Mouse (Mus musculus) cerebellum, postnatal 25 days (tissue): ENCODE data around the gene Tom1l2.

Source experiments
- DNase-seq, 2 experiments: peaks; one replicate each; pipeline ENCODE4 v3.0.0; 2021; ENCODE audit warnings: mixed read lengths in 2 of 2

Tom1l2 gene

GRCm38 (mm10) chr11:60260743-60261142 lies 92.0 kb downstream of the Tom1l2 start:
- DNase-seq: no peak

GRCm38 (mm10) chr11:60257696-60258095 lies 95.0 kb downstream of the Tom1l2 start:
- DNase-seq: no peak

DNA sequence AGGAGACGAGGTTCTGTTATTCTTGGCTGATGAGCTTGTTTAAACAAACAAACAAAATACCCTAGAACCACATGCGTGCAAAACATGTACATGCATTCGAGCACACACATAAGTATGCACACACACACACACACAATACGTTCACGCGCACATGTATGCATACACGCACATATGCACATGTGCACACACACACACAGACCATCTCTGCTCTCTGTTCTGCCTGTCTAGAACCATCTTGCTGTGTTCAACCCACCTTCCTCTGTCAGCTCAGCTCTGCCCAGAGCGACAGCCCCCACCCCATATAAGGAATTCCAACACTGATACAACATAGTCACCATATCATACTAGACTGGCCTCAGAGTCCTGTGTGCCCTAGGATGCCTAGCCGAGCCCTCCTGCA lies 96.0 kb downstream of the Tom1l2 start:
- no peak for DNase-seq

- DNase-seq: peak; percentile 92 to 95
These were observed 96.5 kb downstream of the Tom1l2 start for GRCm38 (mm10) chr11:60256176-60256681.

- DNase-seq: no peak
These were observed 97.1 kb downstream of the Tom1l2 start for GRCm38 (mm10) chr11:60255639-60256038.

GRCm38 (mm10) chr11:60255181-60255580 lies 97.5 kb downstream of the Tom1l2 start:
- no peak for DNase-seq

DNA sequence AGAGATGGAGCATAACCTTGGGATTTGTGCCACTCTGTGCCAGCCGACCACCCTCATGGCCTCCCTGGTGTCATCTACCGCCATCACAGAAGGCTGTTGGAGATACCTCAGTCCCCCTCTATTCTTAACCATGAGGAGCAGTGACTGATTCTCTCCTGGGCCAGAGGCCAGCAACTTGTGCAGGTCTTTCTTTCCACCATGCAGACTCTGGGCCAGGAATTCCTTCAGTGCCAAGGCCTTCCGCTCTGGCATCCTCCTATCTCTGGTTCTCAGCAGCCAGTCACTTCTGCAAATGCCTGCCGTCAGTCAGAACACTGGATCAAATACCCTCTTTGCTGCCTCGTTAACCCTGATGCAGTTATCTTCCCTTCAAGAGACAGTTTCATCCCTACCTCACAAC lies 98.4 kb downstream of the Tom1l2 start:
- DNase-seq: peak; percentile 54 to 66

- no peak for DNase-seq
These were observed 99.2 kb downstream of the Tom1l2 start for GRCm38 (mm10) chr11:60253546-60253945.

DNA sequence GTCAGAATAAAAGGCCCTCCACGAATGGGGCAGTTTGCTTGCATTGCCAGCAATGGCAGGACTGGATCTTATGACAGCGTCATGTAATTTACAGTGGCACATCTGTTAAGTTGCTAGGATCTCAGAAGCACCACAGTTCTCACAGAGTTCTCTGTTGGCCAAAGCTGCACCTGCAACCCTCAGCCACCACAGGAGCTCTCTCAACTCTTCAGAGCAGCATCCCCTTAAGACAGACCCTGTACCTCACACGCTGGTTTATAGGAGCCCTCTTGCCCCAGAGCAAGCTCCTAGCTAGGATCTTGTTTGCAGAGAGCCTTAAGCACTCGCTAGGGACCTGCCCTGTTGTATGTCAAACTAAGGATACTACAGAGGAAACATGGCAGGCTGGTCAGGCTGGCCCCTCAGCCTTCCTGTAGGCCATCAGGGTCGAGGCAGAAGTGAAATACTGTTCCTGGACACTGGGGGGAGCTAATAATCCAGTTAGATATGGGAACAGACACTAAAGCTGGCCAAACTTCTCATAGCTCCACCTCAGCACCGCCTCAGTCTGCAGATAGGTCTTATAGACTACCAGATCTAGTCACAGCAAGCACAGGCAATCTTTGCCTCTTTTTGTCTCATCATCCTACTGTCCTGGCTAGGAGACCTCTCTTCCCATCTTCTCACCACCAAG lies 101.6 kb downstream of the Tom1l2 start:
- DNase-seq: peak; percentile 49 to 73

GRCm38 (mm10) chr11:60249885-60250284 lies 102.8 kb downstream of the Tom1l2 start:
- DNase-seq: no peak

- no peak for DNase-seq
These were observed 103.9 kb downstream of the Tom1l2 start for GRCm38 (mm10) chr11:60248596-60249404.

DNA sequence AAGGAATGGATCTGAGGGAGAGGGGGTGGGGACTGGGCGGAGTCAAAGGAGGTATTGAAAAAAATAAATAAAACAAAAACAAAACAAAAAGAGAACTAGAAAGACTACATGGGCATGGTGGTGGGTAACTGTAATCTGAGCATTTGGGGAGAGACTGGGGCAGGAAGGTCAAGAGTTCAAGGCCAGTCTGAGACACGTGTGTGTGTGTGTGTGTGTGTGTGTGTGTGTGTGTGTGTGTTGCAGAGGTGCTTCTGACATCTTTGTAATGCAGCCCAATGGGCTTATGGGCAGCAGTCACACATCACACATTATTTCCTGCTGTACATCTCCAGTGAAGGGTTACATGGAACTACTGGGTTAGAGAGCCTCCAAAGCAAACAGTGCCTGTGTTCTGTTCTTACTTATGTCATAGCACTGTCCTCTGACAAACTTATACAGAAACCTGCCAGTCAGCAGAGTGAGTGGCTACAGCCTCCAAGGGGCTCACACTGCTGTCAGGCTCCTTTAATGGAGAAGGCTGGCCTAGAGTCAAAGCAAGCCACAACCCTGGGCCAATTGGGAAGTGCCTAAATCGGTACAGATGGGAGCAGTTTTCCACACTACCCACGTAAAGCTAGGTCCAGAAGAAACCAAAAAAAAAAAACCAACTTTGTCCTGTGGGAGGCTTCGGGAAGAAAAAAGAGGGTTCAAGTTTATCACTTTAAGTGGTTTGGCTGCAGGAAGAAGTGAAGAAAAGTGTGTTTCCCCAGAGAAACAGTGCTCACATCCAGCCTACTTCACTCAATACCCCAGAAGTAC lies 104.8 kb downstream of the Tom1l2 start:
- peak; percentile 63 to 76 for DNase-seq

DNA sequence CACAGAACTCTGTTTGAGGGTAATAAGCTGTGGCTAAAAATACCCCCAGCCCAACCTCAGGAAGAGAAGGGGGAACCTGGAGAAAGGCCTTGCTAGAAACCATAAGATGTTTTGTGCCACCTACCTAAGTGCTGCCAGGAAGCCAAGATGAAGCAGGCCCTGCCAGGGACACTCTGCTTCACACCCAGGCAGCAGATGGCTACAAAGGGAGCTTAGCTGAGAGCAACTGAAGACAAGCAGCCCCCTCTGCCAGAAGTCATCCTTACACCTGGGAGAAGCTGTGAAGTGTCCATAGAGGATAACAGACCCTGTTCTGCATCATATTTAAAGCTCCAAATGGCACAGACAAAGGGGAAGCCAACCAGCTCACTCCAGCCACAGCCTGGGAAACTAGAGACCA lies 106.6 kb downstream of the Tom1l2 start:
- DNase-seq: peak; percentile 50 to 56

GRCm38 (mm10) chr11:60244503-60245143 lies 108.1 kb downstream of the Tom1l2 start:
- DNase-seq: no peak

GRCm38 (mm10) chr11:60240509-60240908 lies 112.2 kb downstream of the Tom1l2 start:
- no peak for DNase-seq

GRCm38 (mm10) chr11:60235351-60235750 lies 117.4 kb downstream of the Tom1l2 start:
- DNase-seq: no peak

DNA sequence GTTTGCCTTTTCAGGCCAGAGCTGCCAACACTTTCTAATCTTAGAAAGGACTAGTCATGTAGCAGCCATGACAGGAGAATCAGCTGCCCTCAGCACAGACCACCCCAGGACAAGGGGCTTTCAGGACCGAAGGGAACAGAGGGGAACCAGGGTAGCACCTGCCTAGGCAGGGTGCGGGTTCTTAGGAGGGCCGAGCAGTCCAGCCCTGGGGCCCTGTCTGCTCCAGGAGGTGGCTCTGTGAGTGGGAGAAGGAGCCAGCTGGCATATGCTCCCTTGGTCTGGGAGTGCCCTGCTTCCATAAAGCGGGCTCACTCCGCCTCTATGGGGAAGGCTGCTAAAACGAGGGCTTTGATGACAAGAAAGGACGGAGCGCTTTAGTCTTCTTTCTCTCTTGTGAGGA lies 119.5 kb downstream of the Tom1l2 start:
- DNase-seq: peak; percentile 80 to 84

GRCm38 (mm10) chr11:60232441-60233058 lies 120.2 kb downstream of the Tom1l2 start:
- no peak for DNase-seq

GRCm38 (mm10) chr11:60231951-60232350 lies 120.8 kb downstream of the Tom1l2 start:
- DNase-seq: no peak

DNA sequence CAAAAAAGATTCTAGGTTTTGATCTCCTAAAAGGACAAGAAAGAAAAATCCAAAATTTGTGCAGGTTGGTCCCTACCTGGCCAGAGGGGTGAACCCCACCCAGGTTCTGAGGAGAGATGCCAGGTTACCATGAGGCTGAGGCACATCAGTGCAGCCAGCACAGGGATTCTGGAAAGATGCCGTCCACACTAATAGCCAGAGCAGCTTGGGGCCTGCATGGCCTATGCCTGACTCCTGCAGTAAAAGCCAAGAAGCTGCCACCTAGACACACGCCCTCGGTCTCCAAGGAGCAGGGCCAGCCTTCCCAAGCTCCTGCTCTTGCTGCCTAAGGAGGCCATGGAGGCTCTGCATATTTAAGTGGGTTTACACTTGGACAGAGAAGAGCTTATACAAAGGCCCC lies 121.4 kb downstream of the Tom1l2 start:
- peak; percentile 49 to 63 for DNase-seq

GRCm38 (mm10) chr11:60230512-60230911 lies 122.2 kb downstream of the Tom1l2 start:
- no peak for DNase-seq

DNA sequence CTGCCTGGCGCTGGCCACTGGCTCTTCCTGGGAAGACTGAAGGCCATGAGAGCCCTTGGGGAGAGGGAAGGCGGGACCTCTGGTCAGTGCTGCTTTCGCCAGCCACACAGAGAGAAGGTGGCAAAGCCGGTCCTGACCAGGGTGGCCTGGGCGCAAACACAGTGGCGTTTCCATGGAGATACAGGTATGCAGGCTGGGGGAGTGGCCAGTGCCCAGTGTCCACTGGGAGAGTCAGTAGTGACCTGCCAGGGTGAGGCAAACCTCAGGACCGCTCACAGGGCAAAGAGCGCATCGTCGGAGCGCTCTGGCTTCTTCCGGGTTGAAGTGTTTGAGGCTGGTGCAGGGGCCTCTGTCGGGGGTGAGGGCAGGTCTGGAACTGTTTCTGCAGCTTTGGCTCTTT lies 122.9 kb downstream of the Tom1l2 start:
- DNase-seq: no peak
